In genomic region chr17:80347234-80347633, GRCm38 (mm10) we compare ENCODE assay signal across 25 mouse cellular contexts. TPM values are rescaled to one million over a fixed set of nuclear protein-coding genes. Genes with fewer than 3 reads are reported as not detected.
DNase-seq lines count a peak whose midpoint lies in the region; ATAC-seq and TF ChIP-seq lines count a peak whose summit lies in the region.
"Had no signal": no experiment of that assay in that cellular context is flagged by ENCODE, and none has a peak within 500 bp of the region (broad histone marks: within the 10 kb centered on the region; RNA-seq: fewer than 3 reads in every experiment).

No protein-coding gene starts in this region.

- no peak overlapping the region for H3K4me3 ChIP-seq in hindbrain, postnatal 0 days (ENCODE audit: low read length)
- no peak overlapping the region for H3K4me3 ChIP-seq in hindbrain, embryonic 13.5 days
- no peak overlapping the region for H3K4me3 ChIP-seq in olfactory bulb, adult 2 months (ENCODE audit: insufficient read depth, low read depth, low read length)
- H3K4me3 ChIP-seq: forebrain, embryonic 13.5 days; heart, embryonic 10.5 days; liver, embryonic 13.5 days; lung, embryonic 15.5 days; neural tube, embryonic 12.5 days had no signal

- H3K4me1 ChIP-seq in hindbrain, postnatal 0 days (ENCODE audit: insufficient read depth, low read length), result no peaks in the 10 kb centered on the region
- no peaks in the 10 kb centered on the region; the same call in 1 of the 2 replicates for H3K4me1 ChIP-seq in hindbrain, embryonic 13.5 days (replicated peaks)
- peaks cover 11% of the 10 kb centered on the region for H3K4me1 ChIP-seq in olfactory bulb, adult 2 months (ENCODE audit: control insufficient read depth, insufficient read depth, low read length)
- H3K4me1 ChIP-seq: forebrain, embryonic 13.5 days; heart, embryonic 10.5 days; liver, embryonic 13.5 days; lung, embryonic 15.5 days; neural tube, embryonic 12.5 days had no signal

- WGBS in hindbrain, postnatal 0 days, result 42% methylated on average over 6 of the region's 6 CpGs
- 35% methylated on average over 6 of the region's 6 CpGs for WGBS in hindbrain, embryonic 13.5 days
- 24% methylated on average over 6 of the region's 6 CpGs for WGBS in olfactory bulb, adult 2 months

- no peak for ATAC-seq in hindbrain, postnatal 0 days
- no peak for ATAC-seq in hindbrain, embryonic 13.5 days (ENCODE audit: low FRiP score)
- ATAC-seq: CD4-positive, CD25-positive, alpha-beta regulatory T cell, adult 4 months; forebrain, embryonic 13.5 days had no signal

- H3K27me3 ChIP-seq in hindbrain, postnatal 0 days (ENCODE audit: insufficient read depth, low read length), result no peaks in the 10 kb centered on the region
- H3K27me3 ChIP-seq in hindbrain, embryonic 13.5 days, result 0 out of 2 replicates have a peak, but pooled peaks cover 3% of the 10 kb centered on the region
- H3K27me3 ChIP-seq: forebrain, embryonic 13.5 days; liver, embryonic 13.5 days; lung, embryonic 15.5 days; neural tube, embryonic 12.5 days had no signal

- H3K4me2 ChIP-seq in hindbrain, postnatal 0 days (ENCODE audit: low read depth, low read length), result no peak overlapping the region
- no peak overlapping the region for H3K4me2 ChIP-seq in hindbrain, embryonic 13.5 days
- H3K4me2 ChIP-seq: forebrain, embryonic 13.5 days; liver, embryonic 13.5 days; lung, embryonic 15.5 days; neural tube, embryonic 12.5 days had no signal

- TF ChIP-seq CTCF in hindbrain, postnatal 0 days (IDR thresholded peaks at IDR 0.05; ENCODE audit: low read depth), result no peak
- no peak for TF ChIP-seq CTCF in olfactory bulb, adult 2 months (IDR thresholded peaks at IDR 0.05; ENCODE audit: insufficient read depth, low read depth, low read length)

- no peak overlapping the region for H3K27ac ChIP-seq in hindbrain, postnatal 0 days
- H3K27ac ChIP-seq in hindbrain, embryonic 13.5 days, result no peak overlapping the region
- peak overlapping the region; percentile 67 for H3K27ac ChIP-seq in olfactory bulb, adult 2 months (ENCODE audit: insufficient read depth, low read depth, low read length)
- H3K27ac ChIP-seq: forebrain, embryonic 13.5 days; heart, embryonic 10.5 days; liver, embryonic 13.5 days; lung, embryonic 15.5 days; neural tube, embryonic 12.5 days; stomach, postnatal 0 days had no signal

- no peak overlapping the region for H3K9ac ChIP-seq in hindbrain, postnatal 0 days (replicated peaks; ENCODE audit: low read length)
- H3K9ac ChIP-seq in hindbrain, embryonic 13.5 days, result no peak overlapping the region
- H3K9ac ChIP-seq: forebrain, embryonic 13.5 days; liver, embryonic 13.5 days; lung, embryonic 15.5 days; neural tube, embryonic 12.5 days had no signal

- TF ChIP-seq POLR2A in olfactory bulb, adult 2 months (IDR thresholded peaks at IDR 0.05; ENCODE audit: insufficient read depth, low read depth, low read length), result no peak

- no peaks in the 10 kb centered on the region for H3K36me3 ChIP-seq in hindbrain, postnatal 0 days (ENCODE audit: insufficient read depth, low read length)
- H3K36me3 ChIP-seq in hindbrain, embryonic 13.5 days, result no peaks in the 10 kb centered on the region
- H3K36me3 ChIP-seq: G1E; heart, embryonic 10.5 days; liver, embryonic 13.5 days; lung, embryonic 15.5 days; neural tube, embryonic 12.5 days had no signal

- DNase-seq in hindbrain, postnatal 0 days (ENCODE audit: low spot score), result peak; percentile 9
- DNase-seq in brain, adult 2 months (ENCODE audit: low read depth, low spot score), result peak; percentile 53
- peak; percentile 10 for DNase-seq in forelimb bud, embryonic 11.5 days (ENCODE audit: low read depth, low spot score)
- no peak for DNase-seq in spleen, postnatal 10 days (ENCODE audit: low spot score in 2 of 2)
- DNase-seq in left cerebral cortex, adult 18-20 months (ENCODE audit: low spot score in 2 of 2), result no peak
- DNase-seq: adrenal gland, postnatal 10 days; cerebellum, adult 2 months; gastrocnemius, postnatal 36 days; heart, postnatal 10 days; layer of hippocampus, adult 9-11 months; liver, embryonic 13.5 days; right cerebral cortex, postnatal 25 days; thymus, postnatal 14 days had no signal

- no peaks in the 10 kb centered on the region for H3K9me3 ChIP-seq in hindbrain, postnatal 0 days (ENCODE audit: low read length)
- no peaks in the 10 kb centered on the region for H3K9me3 ChIP-seq in hindbrain, embryonic 13.5 days
- H3K9me3 ChIP-seq: forebrain, embryonic 13.5 days; G1E; heart, embryonic 10.5 days; liver, embryonic 13.5 days; lung, embryonic 15.5 days had no signal

RNA-seq across cellular contexts. Expression of gene Gm10190, which starts 26.1 kb away (rescaled TPM):
- total RNA-seq in hindbrain, postnatal 0 days (2014; rRNA removed), result not detected in 2 replicates
- polyA plus RNA-seq in hindbrain, postnatal 0 days (2015; fragmentation: Nextera tagmentation; extraction: Ambion mirVana), result 3.4 and 4.7 TPM in 2 replicates
- polyA plus RNA-seq in hindbrain, embryonic 13.5 days (2015; fragmentation: Nextera tagmentation; extraction: Ambion mirVana), result 2.3 and 3.4 TPM in 2 replicates
- polyA plus RNA-seq in olfactory bulb, adult 2 months (2012; ENCODE audit: insufficient read depth, insufficient read length, low replicate concordance, missing spikeins), result not detected in 2 replicates
- not detected for total RNA-seq in left cerebral cortex, adult 18-20 months (2021)
- total RNA-seq: G1E; gastrocnemius, postnatal 36 days; megakaryocyte, adult 5-6 weeks; midbrain, postnatal 0 days had no signal
- polyA plus RNA-seq: CD4-positive, CD25-positive, alpha-beta regulatory T cell, adult 4 months; cerebellum, adult 2 months; G1E; kidney, adult 2 months; liver, embryonic 13.5 days had no signal

RNA-seq across cellular contexts. Expression of gene Arhgef33, which starts 40.0 kb away (rescaled TPM):
- 28.4 and 38.2 TPM in 2 replicates for total RNA-seq in hindbrain, postnatal 0 days (2014; rRNA removed)
- polyA plus RNA-seq in hindbrain, postnatal 0 days (2015; fragmentation: Nextera tagmentation; extraction: Ambion mirVana), result 9.0 and 11.1 TPM in 2 replicates
- polyA plus RNA-seq in hindbrain, embryonic 13.5 days (2015; fragmentation: Nextera tagmentation; extraction: Ambion mirVana), result 1.2 and 1.5 TPM in 2 replicates
- not detected in 2 replicates for polyA plus RNA-seq in olfactory bulb, adult 2 months (2012; ENCODE audit: insufficient read depth, insufficient read length, low replicate concordance, missing spikeins)
- total RNA-seq in left cerebral cortex, adult 18-20 months (2021), result 1 to 10 TPM; 2.4 to 3.9 TPM
- total RNA-seq: megakaryocyte, adult 5-6 weeks had no signal
- polyA plus RNA-seq: CD4-positive, CD25-positive, alpha-beta regulatory T cell, adult 4 months; G1E had no signal

RNA-seq across cellular contexts. Expression of gene Dhx57, which starts 57.0 kb away (rescaled TPM):
- total RNA-seq in hindbrain, postnatal 0 days (2014; rRNA removed), result 51.2 and 54.3 TPM in 2 replicates
- polyA plus RNA-seq in hindbrain, postnatal 0 days (2015; fragmentation: Nextera tagmentation; extraction: Ambion mirVana), result 30.0 and 31.5 TPM in 2 replicates
- 44.4 and 45.3 TPM in 2 replicates for polyA plus RNA-seq in hindbrain, embryonic 13.5 days (2015; fragmentation: Nextera tagmentation; extraction: Ambion mirVana)
- not detected in 2 replicates for polyA plus RNA-seq in olfactory bulb, adult 2 months (2012; ENCODE audit: insufficient read depth, insufficient read length, low replicate concordance, missing spikeins)
- 10 to 100 TPM; 34.3 to 37.8 TPM for total RNA-seq in left cerebral cortex, adult 18-20 months (2021)

RNA-seq across cellular contexts. Expression of gene Morn2, which starts 57.2 kb away (rescaled TPM):
- 13.4 and 17.1 TPM in 2 replicates for total RNA-seq in hindbrain, postnatal 0 days (2014; rRNA removed)
- polyA plus RNA-seq in hindbrain, postnatal 0 days (2015; fragmentation: Nextera tagmentation; extraction: Ambion mirVana), result 54.5 and 56.3 TPM in 2 replicates
- 53.2 and 55.3 TPM in 2 replicates for polyA plus RNA-seq in hindbrain, embryonic 13.5 days (2015; fragmentation: Nextera tagmentation; extraction: Ambion mirVana)
- not detected in 2 replicates for polyA plus RNA-seq in olfactory bulb, adult 2 months (2012; ENCODE audit: insufficient read depth, insufficient read length, low replicate concordance, missing spikeins)
- 10 to 100 TPM; 15.4 to 16.9 TPM for total RNA-seq in left cerebral cortex, adult 18-20 months (2021)

Comparison
In these comparisons a context has a peak if more than half of its experiments do, and no peak if none do; other contexts are left out.
1. DNase-seq: peak in hindbrain, postnatal 0 days (single experiment), brain, adult 2 months (single experiment) and forelimb bud, embryonic 11.5 days (single experiment); none in spleen, postnatal 10 days (0 of 2) and left cerebral cortex, adult 18-20 months (0 of 2).
2. RNA of gene Dhx57, which starts 57.0 kb away (polyA plus RNA-seq): 44.4 to 45.3 TPM in hindbrain, embryonic 13.5 days and 30.0 to 31.5 TPM in hindbrain, postnatal 0 days; not detected in olfactory bulb, adult 2 months; every median in the first group is over 10 times any median in the second.